Mouse (Mus musculus) lung, adult 2 months (tissue): Measurements from ENCODE around the gene Zfp612.

Experiments
- CTCF ChIP-seq: fragments of 200-500 bp; IDR thresholded peaks from 2 replicates; pipeline ENCODE4 v1.5.1; 2011; ENCODE audit warnings: mild to moderate bottlenecking, low read length, control low read depth; ENCODE audit not compliant: insufficient read depth
- POLR2A ChIP-seq: fragments of 200-500 bp; IDR thresholded peaks from 2 replicates; pipeline ENCODE4 v1.6.1; 2011; ENCODE audit warnings: low read depth, mild to moderate bottlenecking, control low read depth, low read length, borderline replicate concordance; ENCODE audit errors: extremely low read depth

GRCm38 (mm10) chr8:110039659-110040058 lies 39.9 kb upstream of the Zfp612 start, which contains the start of gene Chst4:
- TF ChIP-seq CTCF (no peak), POLR2A (no peak)
